Mouse (Mus musculus) cortical plate, adult 2 months (tissue): ENCODE results near the gene Myl4.

ENCODE experiments used
- CTCF ChIP-seq: fragments of 200-500 bp; IDR thresholded peaks from 2 replicates; pipeline ENCODE4 v1.5.1; 2011; ENCODE audit warnings: mild to moderate bottlenecking, control low read depth, low read length; ENCODE audit not compliant: insufficient read depth; ENCODE audit errors: extremely low read depth
- POLR2A ChIP-seq: fragments of 200-500 bp; IDR thresholded peaks from 2 replicates; pipeline ENCODE4 v1.6.1; 2011; ENCODE audit warnings: mild to moderate bottlenecking, low read length, control low read depth; ENCODE audit not compliant: insufficient read depth; ENCODE audit errors: extremely low read depth

DNA sequence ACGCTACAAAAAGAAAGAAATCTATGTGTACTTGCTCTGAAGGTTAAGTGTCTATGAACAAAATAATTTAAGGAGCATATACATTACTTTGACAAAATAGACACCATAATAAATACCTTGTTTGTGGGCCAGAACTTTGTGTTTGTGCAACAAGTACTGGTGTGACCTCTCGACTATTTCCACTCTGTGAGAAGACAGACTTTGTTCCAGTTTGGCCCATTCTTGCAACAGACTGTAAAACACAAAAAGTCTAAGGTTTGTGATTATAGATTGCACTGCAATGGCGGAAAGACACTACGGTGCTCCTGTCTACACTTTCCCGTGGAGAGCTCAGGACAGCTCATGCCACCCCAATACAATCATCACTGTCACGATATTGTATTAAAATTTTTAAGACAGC is 24.5 kb upstream of the Myl4 start:
- TF ChIP-seq CTCF (no peak), POLR2A (no peak)
